Mouse (Mus musculus): ENCODE measurements at regions not wholly inside any gene's neighbourhood (a gene's known extent, or its start where the extent isn't known, plus 50 kb on each side); places are given as distances from the start of the nearest gene placed in this dataset.
A peak's percentile ranks its signal among the peaks of the same experiment; 100 is the strongest.

GRCm38 (mm10) chr3:134602919-134603318 lies 225.9 kb upstream of the Tacr3 start:
- intact Hi-C loops (cut with DNase I), result no loop called here
- no peak for DNase-seq (ENCODE audit: low spot score in 2 of 2)

- DNase-seq (ENCODE audit: low spot score in 2 of 2), result no peak
- intact Hi-C loops (cut with DNase I), result no loop called here
Measured at GRCm38 (mm10) chr3:134605356-134605771, 223.4 kb upstream of the Tacr3 start.

GRCm38 (mm10) chr3:134610244-134610643 lies 218.6 kb upstream of the Tacr3 start:
- intact Hi-C loops (cut with DNase I), result loop anchor here (5.0 to 10.0 kb wide), 2 partner anchors 375 to 733 kb away; partner anchors contain the start of gene Cxxc4
- no peak for DNase-seq (ENCODE audit: low spot score in 2 of 2)

- intact Hi-C loops (cut with DNase I), result loop anchor here (5.0 to 10.0 kb wide), 2 partner anchors 377 to 734 kb away; partner anchors contain the start of gene Cxxc4
- DNase-seq (ENCODE audit: low spot score in 2 of 2), result no peak
Measured at GRCm38 (mm10) chr3:134611516-134612297, 217.1 kb upstream of the Tacr3 start.

- intact Hi-C loops (cut with DNase I), result loop anchor here (5.0 to 10.0 kb wide), 2 partner anchors 377 to 735 kb away; partner anchors contain the start of gene Cxxc4
Measured at GRCm38 (mm10) chr3:134612298-134612616, 216.6 kb upstream of the Tacr3 start.

GRCm38 (mm10) chr3:134629166-134630134 lies 199.4 kb upstream of the Tacr3 start:
- intact Hi-C loops (cut with DNase I), result loop anchor here (1.0 to 10.0 kb wide), 3 partner anchors 752 to 1515 kb away; no protein-coding TSS in a partner anchor
- DNase-seq (ENCODE audit: low spot score in 2 of 2), result peak in 1 of 2 experiments; percentile 4

More at GRCm38 (mm10) chr3:134612298-134612616, 216.6 kb upstream of the Tacr3 start:
- DNase-seq (ENCODE audit: low spot score in 2 of 2), result no peak

GRCm38 (mm10) chr3:134630135-134630516 lies 198.7 kb upstream of the Tacr3 start:
- intact Hi-C loops (cut with DNase I), result loop anchor here (1.0 kb wide), 1 partner anchor 1316 kb away; no protein-coding TSS in a partner anchor
- DNase-seq (ENCODE audit: low spot score in 2 of 2), result no peak

- DNase-seq (ENCODE audit: low spot score in 2 of 2), result no peak
- intact Hi-C loops (cut with DNase I), result loop anchor here (2.0 kb wide), 1 partner anchor 558 kb away; no protein-coding TSS in a partner anchor
Measured at GRCm38 (mm10) chr3:134648727-134649445, 179.9 kb upstream of the Tacr3 start.

GRCm38 (mm10) chr3:134654051-134654450 lies 174.8 kb upstream of the Tacr3 start:
- intact Hi-C loops (cut with DNase I), result no loop called here
- DNase-seq (ENCODE audit: low spot score in 2 of 2), result no peak

GRCm38 (mm10) chr3:134694893-134695292 lies 133.9 kb upstream of the Tacr3 start:
- no peak for DNase-seq (ENCODE audit: low spot score in 2 of 2)
- intact Hi-C loops (cut with DNase I), result no loop called here

- intact Hi-C loops (cut with DNase I), result no loop called here
- DNase-seq (ENCODE audit: low spot score in 2 of 2), result no peak
Measured at GRCm38 (mm10) chr3:134718620-134719019, 110.2 kb upstream of the Tacr3 start.

GRCm38 (mm10) chr3:134735684-134736083 lies 93.1 kb upstream of the Tacr3 start:
- DNase-seq (ENCODE audit: low spot score in 2 of 2), result no peak
- intact Hi-C loops (cut with DNase I), result no loop called here

- intact Hi-C loops (cut with DNase I), result no loop called here
- no peak for DNase-seq (ENCODE audit: low spot score in 2 of 2)
Measured at GRCm38 (mm10) chr3:134761108-134761507, 67.7 kb upstream of the Tacr3 start.

- intact Hi-C loops (cut with DNase I), result no loop called here
- DNase-seq (ENCODE audit: low spot score in 2 of 2), result no peak
Measured at GRCm38 (mm10) chr3:134763264-134763936, 65.4 kb upstream of the Tacr3 start.

Measured in left cerebral cortex, postnatal 36 days (tissue).